Comparison of ENCODE assay signal across 29 mouse cellular contexts in genomic region chr17:28895217-28895875, GRCm38 (mm10). TPM values are rescaled to one million over a fixed set of nuclear protein-coding genes. Genes with fewer than 3 reads are reported as not detected.
DNase-seq lines count a peak whose midpoint lies in the region; ATAC-seq and TF ChIP-seq lines count a peak whose summit lies in the region.
"Had no signal": no experiment of that assay in that cellular context is flagged by ENCODE, and none has a peak within 500 bp of the region (broad histone marks: within the 10 kb centered on the region; RNA-seq: fewer than 3 reads in every experiment).

No protein-coding gene starts in this region.

- WGBS in kidney, embryonic 14.5 days = 96% methylated on average over 21 of the region's 21 CpGs
- 94% methylated on average over 21 of the region's 21 CpGs for WGBS in hindbrain, embryonic 12.5 days

- H3K4me1 ChIP-seq in testis, adult 2 months (ENCODE audit: control insufficient read depth, insufficient read depth, low read length) = peaks cover 26% of the 10 kb centered on the region
- H3K4me1 ChIP-seq in MEL (ENCODE audit: control insufficient read depth in 1 of 2, insufficient read depth in 2 of 2, low read length in 2 of 2) = peaks cover 3 to 10% of the 10 kb centered on the region in 2 experiments
- peaks cover 18% of the 10 kb centered on the region for H3K4me1 ChIP-seq in bone marrow macrophage, adult 2 months (ENCODE audit: control insufficient read depth, insufficient read depth, low read length)
- H3K4me1 ChIP-seq in kidney, embryonic 14.5 days (ENCODE audit: control insufficient read depth, insufficient read depth, low read length) = no peaks in the 10 kb centered on the region
- peaks cover 10% of the 10 kb centered on the region for H3K4me1 ChIP-seq in hindbrain, embryonic 12.5 days
- H3K4me1 ChIP-seq: forebrain, embryonic 15.5 days had no signal

- no peaks in the 10 kb centered on the region for H3K9me3 ChIP-seq in MEL (replicated peaks; ENCODE audit: insufficient read depth, low read length)
- H3K9me3 ChIP-seq in kidney, embryonic 14.5 days (ENCODE audit: control insufficient read depth, low read length) = peaks cover 3% of the 10 kb centered on the region; the same call in 1 of the 2 replicates
- no peaks in the 10 kb centered on the region for H3K9me3 ChIP-seq in hindbrain, embryonic 12.5 days (replicated peaks)
- H3K9me3 ChIP-seq: embryonic facial prominence, embryonic 12.5 days; forebrain, embryonic 15.5 days; heart, embryonic 10.5 days had no signal

- no peak for TF ChIP-seq CTCF in testis, adult 2 months (IDR thresholded peaks at IDR 0.05; ENCODE audit: control insufficient read depth, insufficient read depth, insufficient replicate concordance, low read depth, low read length)
- TF ChIP-seq CTCF in MEL (IDR thresholded peaks at IDR 0.05 in 2 of 3, conservative IDR thresholded peaks at IDR 0.05 in 1 of 3; ENCODE audit: control insufficient read depth in 1 of 3, insufficient read depth in 1 of 3, low read depth in 2 of 3, low read length in 3 of 3, poor library complexity in 1 of 3, severe bottlenecking in 1 of 3) = no peak
- no peak for TF ChIP-seq CTCF in bone marrow macrophage, adult 2 months (IDR thresholded peaks at IDR 0.05; ENCODE audit: low read depth, low read length)

- H3K36me3 ChIP-seq in testis, adult 2 months (ENCODE audit: control insufficient read depth, insufficient read depth, low read length) = no peaks in the 10 kb centered on the region
- H3K36me3 ChIP-seq in MEL (ENCODE audit: control insufficient read depth in 1 of 2, insufficient read depth in 2 of 2, low read length in 2 of 2) = peaks cover 0 to 10% of the 10 kb centered on the region in 2 experiments; a peak in 2 of 4 replicates
- H3K36me3 ChIP-seq in kidney, embryonic 14.5 days (ENCODE audit: control insufficient read depth, insufficient read depth, low read length) = no peaks in the 10 kb centered on the region
- no peaks in the 10 kb centered on the region for H3K36me3 ChIP-seq in hindbrain, embryonic 12.5 days
- H3K36me3 ChIP-seq: embryonic facial prominence, embryonic 12.5 days; forebrain, embryonic 15.5 days; heart, embryonic 10.5 days; hindbrain, embryonic 13.5 days had no signal

- H3K9ac ChIP-seq in MEL (ENCODE audit: control insufficient read depth, low read depth, low read length, poor library complexity, severe bottlenecking) = peak overlapping the region; percentile 94
- no peak overlapping the region for H3K9ac ChIP-seq in kidney, embryonic 14.5 days (ENCODE audit: low read depth, low read length)
- no peak overlapping the region for H3K9ac ChIP-seq in hindbrain, embryonic 12.5 days
- H3K9ac ChIP-seq: embryonic facial prominence, embryonic 12.5 days; forebrain, embryonic 15.5 days; hindbrain, embryonic 13.5 days had no signal

- TF ChIP-seq EP300 in MEL (IDR thresholded peaks at IDR 0.05; ENCODE audit: low read depth in 1 of 2, low read length in 2 of 2) = no peak

- peak overlapping the region; percentile 72 for H3K4me3 ChIP-seq in testis, adult 2 months (ENCODE audit: control insufficient read depth, low read depth, low read length)
- peak overlapping the region; percentile 77 to 91 for H3K4me3 ChIP-seq in MEL (ENCODE audit: control insufficient read depth in 1 of 2, insufficient read depth in 1 of 2, low read depth in 2 of 2, low read length in 2 of 2)
- no peak overlapping the region for H3K4me3 ChIP-seq in bone marrow macrophage, adult 2 months (ENCODE audit: insufficient read depth, low read length)
- no peak overlapping the region for H3K4me3 ChIP-seq in kidney, embryonic 14.5 days (ENCODE audit: low read length)
- H3K4me3 ChIP-seq in hindbrain, embryonic 12.5 days = no peak overlapping the region
- H3K4me3 ChIP-seq: embryonic facial prominence, embryonic 12.5 days; forebrain, embryonic 15.5 days; heart, embryonic 10.5 days; hindbrain, embryonic 13.5 days had no signal

- H3K4me2 ChIP-seq in kidney, embryonic 14.5 days (replicated peaks; ENCODE audit: low read depth, low read length) = no peak overlapping the region
- no peak overlapping the region for H3K4me2 ChIP-seq in hindbrain, embryonic 12.5 days (replicated peaks)
- H3K4me2 ChIP-seq: embryonic facial prominence, embryonic 12.5 days; forebrain, embryonic 15.5 days; hindbrain, embryonic 13.5 days had no signal

- ATAC-seq in kidney, embryonic 14.5 days (ENCODE audit: low FRiP score, low TSS enrichment) = no peak
- no peak for ATAC-seq in hindbrain, embryonic 12.5 days (ENCODE audit: low FRiP score)
- ATAC-seq: activated CD4-positive, CD25-positive, alpha-beta regulatory T cell, adult 4 months; forebrain, embryonic 15.5 days; hindbrain, postnatal 0 days had no signal

- no peak for TF ChIP-seq RAD21 in MEL (IDR thresholded peaks at IDR 0.05; ENCODE audit: low read depth, low read length)

- no peak for DNase-seq in testis, postnatal 14 days (ENCODE audit: low spot score)
- peak; percentile 98 for DNase-seq in MEL (ENCODE audit: low read depth, low spot score)
- no peak for DNase-seq in cerebellum, adult 11-12 months
- DNase-seq: adrenal gland, postnatal 25 days; cerebellum, adult 11 months; cerebellum, adult 9-10 months; cerebellum, postnatal 25 days; gastrocnemius, postnatal 14 days; heart, postnatal 10 days; heart, postnatal 4 days; kidney, adult 11 months had no signal

- H3K79me2 ChIP-seq in MEL (ENCODE audit: control insufficient read depth, insufficient read depth, low read length, poor library complexity) = peaks cover 12% of the 10 kb centered on the region

- H3K27me3 ChIP-seq in testis, adult 2 months (ENCODE audit: control insufficient read depth, insufficient read depth, low read length) = no peaks in the 10 kb centered on the region
- H3K27me3 ChIP-seq in MEL (ENCODE audit: control insufficient read depth in 1 of 2, insufficient read depth in 2 of 2, low read length in 2 of 2) = no peaks in the 10 kb centered on the region
- no peaks in the 10 kb centered on the region for H3K27me3 ChIP-seq in kidney, embryonic 14.5 days (ENCODE audit: control insufficient read depth, insufficient read depth, low read length)
- no peaks in the 10 kb centered on the region for H3K27me3 ChIP-seq in hindbrain, embryonic 12.5 days
- H3K27me3 ChIP-seq: CH12.LX; embryonic facial prominence, embryonic 12.5 days; forebrain, embryonic 15.5 days; hindbrain, embryonic 13.5 days had no signal

- peak overlapping the region; percentile 81 for H3K27ac ChIP-seq in testis, adult 2 months (ENCODE audit: control insufficient read depth, insufficient read depth, low read depth, low read length)
- H3K27ac ChIP-seq in MEL (ENCODE audit: control insufficient read depth, low read depth, low read length) = peak overlapping the region; percentile 98
- H3K27ac ChIP-seq in bone marrow macrophage, adult 2 months (ENCODE audit: insufficient read depth, low read depth, low read length) = peak overlapping the region; percentile 66
- no peak overlapping the region for H3K27ac ChIP-seq in kidney, embryonic 14.5 days (ENCODE audit: low read depth, low read length)
- H3K27ac ChIP-seq in hindbrain, embryonic 12.5 days = no peak overlapping the region
- H3K27ac ChIP-seq: embryonic facial prominence, embryonic 12.5 days; forebrain, embryonic 15.5 days; heart, embryonic 10.5 days; hindbrain, embryonic 13.5 days; hindbrain, postnatal 0 days had no signal

- no peak; the same call in 1 of the 2 replicates for TF ChIP-seq POLR2A in testis, adult 2 months (IDR thresholded peaks at IDR 0.05; ENCODE audit: control insufficient read depth, low read depth, low read length)
- peak; percentile 65 to 86 for TF ChIP-seq POLR2A in MEL (IDR thresholded peaks at IDR 0.05; ENCODE audit: control insufficient read depth in 1 of 2, insufficient read depth in 1 of 2, low read depth in 1 of 2, low read length in 2 of 2, poor library complexity in 1 of 2)
- no peak for TF ChIP-seq POLR2A in bone marrow macrophage, adult 2 months (IDR thresholded peaks at IDR 0.05; ENCODE audit: borderline replicate concordance, low read depth, low read length)

RNA-seq across cellular contexts. Expression of gene 4930539E08Rik, which starts 19.8 kb away (rescaled TPM):
- 4.7 and 4.9 TPM in 2 replicates for polyA plus RNA-seq in testis, adult 2 months (2012; rRNA removed)
- 0.04 TPM in 1 of 2 replicates, not detected in the other for total RNA-seq in MEL (2012; rRNA removed)
- under 1 TPM in 1 of 2 experiments, not detected in 1; 0.01 TPM for polyA plus RNA-seq in MEL (2012; ENCODE audit: insufficient read depth in 1 of 2, insufficient read length in 2 of 2, low read depth in 1 of 2, low replicate concordance in 2 of 2, missing spikeins in 1 of 2)
- polyA plus RNA-seq in bone marrow macrophage, adult 2 months (2012; ENCODE audit: insufficient read depth, insufficient read length, missing spikeins) = 0.20 TPM in 1 of 2 replicates, not detected in the other
- polyA plus RNA-seq in kidney, embryonic 14.5 days (2014; fragmentation: Nextera tagmentation; extraction: Ambion mirVana) = 0.46 and 0.62 TPM in 2 replicates
- polyA plus RNA-seq in hindbrain, embryonic 12.5 days (2016; fragmentation: Nextera tagmentation; extraction: Ambion mirVana) = 0.10 and 0.13 TPM in 2 replicates
- total RNA-seq: adrenal gland, adult 18-20 months; adrenal gland, postnatal 25 days had no signal

RNA-seq across cellular contexts. Expression of gene Pnpla1, which starts 37.1 kb away (rescaled TPM):
- 0.76 and 0.79 TPM in 2 replicates for polyA plus RNA-seq in testis, adult 2 months (2012; rRNA removed)
- total RNA-seq in MEL (2012; rRNA removed) = 0.08 TPM in 1 of 2 replicates, not detected in the other
- under 1 TPM in 1 of 2 experiments, not detected in 1; 0.38 TPM for polyA plus RNA-seq in MEL (2012; ENCODE audit: insufficient read depth in 1 of 2, insufficient read length in 2 of 2, low read depth in 1 of 2, low replicate concordance in 2 of 2, missing spikeins in 1 of 2)
- polyA plus RNA-seq in bone marrow macrophage, adult 2 months (2012; ENCODE audit: insufficient read depth, insufficient read length, missing spikeins) = 0.44 and 0.83 TPM in 2 replicates
- not detected in 2 replicates for polyA plus RNA-seq in kidney, embryonic 14.5 days (2014; fragmentation: Nextera tagmentation; extraction: Ambion mirVana)
- not detected in 2 replicates for polyA plus RNA-seq in hindbrain, embryonic 12.5 days (2016; fragmentation: Nextera tagmentation; extraction: Ambion mirVana)
- total RNA-seq: CH12.LX; heart, postnatal 10 days had no signal
- polyA plus RNA-seq: activated CD4-positive, CD25-positive, alpha-beta regulatory T cell, adult 4 months; forebrain, embryonic 11.5 days; forebrain, embryonic 15.5 days; heart, embryonic 10.5 days; heart, embryonic 14.5 days; hindbrain, embryonic 13.5 days had no signal

RNA-seq across cellular contexts. Expression of gene Pxt1, which starts 48.3 kb away (rescaled TPM):
- polyA plus RNA-seq in testis, adult 2 months (2012; rRNA removed) = 189 and 199 TPM in 2 replicates
- not detected in 2 replicates for total RNA-seq in MEL (2012; rRNA removed)
- polyA plus RNA-seq in MEL (2012; ENCODE audit: insufficient read depth in 1 of 2, insufficient read length in 2 of 2, low read depth in 1 of 2, low replicate concordance in 2 of 2, missing spikeins in 1 of 2) = not detected
- not detected in 2 replicates for polyA plus RNA-seq in bone marrow macrophage, adult 2 months (2012; ENCODE audit: insufficient read depth, insufficient read length, missing spikeins)
- polyA plus RNA-seq in kidney, embryonic 14.5 days (2014; fragmentation: Nextera tagmentation; extraction: Ambion mirVana) = 0.28 TPM in 1 of 2 replicates, not detected in the other
- polyA plus RNA-seq in hindbrain, embryonic 12.5 days (2016; fragmentation: Nextera tagmentation; extraction: Ambion mirVana) = not detected in 2 replicates
- total RNA-seq: adrenal gland, adult 18-20 months; adrenal gland, postnatal 25 days; CH12.LX; gastrocnemius, postnatal 14 days; granulocyte monocyte progenitor cell, adult 5-6 weeks; heart, postnatal 10 days; heart, postnatal 4 days; hindbrain, postnatal 0 days had no signal
- polyA plus RNA-seq: cortical plate, adult 2 months; embryonic facial prominence, embryonic 12.5 days; forebrain, embryonic 15.5 days; frontal cortex, adult 2 months; heart, embryonic 14.5 days; hindbrain, embryonic 13.5 days; hindbrain, postnatal 0 days; intestine, embryonic 14.5 days had no signal

RNA-seq across cellular contexts. Expression of gene Kctd20, which starts 56.4 kb away (rescaled TPM):
- 34.2 and 34.6 TPM in 2 replicates for polyA plus RNA-seq in testis, adult 2 months (2012; rRNA removed)
- total RNA-seq in MEL (2012; rRNA removed) = 39.1 and 41.8 TPM in 2 replicates
- polyA plus RNA-seq in MEL (2012; ENCODE audit: insufficient read depth in 1 of 2, insufficient read length in 2 of 2, low read depth in 1 of 2, low replicate concordance in 2 of 2, missing spikeins in 1 of 2) = 10 to 100 TPM in 1 of 2 experiments, not detected in 1; 65.4 TPM
- 50.0 and 54.0 TPM in 2 replicates for polyA plus RNA-seq in bone marrow macrophage, adult 2 months (2012; ENCODE audit: insufficient read depth, insufficient read length, missing spikeins)
- polyA plus RNA-seq in kidney, embryonic 14.5 days (2014; fragmentation: Nextera tagmentation; extraction: Ambion mirVana) = 43.4 and 83.7 TPM in 2 replicates
- polyA plus RNA-seq in hindbrain, embryonic 12.5 days (2016; fragmentation: Nextera tagmentation; extraction: Ambion mirVana) = 120 and 122 TPM in 2 replicates

Comparison
In these comparisons a context has a peak if more than half of its experiments do, and no peak if none do; other contexts are left out.
1. H3K27ac ChIP-seq: peak in testis, adult 2 months (single experiment), MEL (single experiment) and bone marrow macrophage, adult 2 months (single experiment); none in kidney, embryonic 14.5 days (single experiment) and hindbrain, embryonic 12.5 days (single experiment).
2. H3K4me3 ChIP-seq: peak in testis, adult 2 months (single experiment) and MEL (2 of 2); none in bone marrow macrophage, adult 2 months (single experiment), kidney, embryonic 14.5 days (single experiment) and hindbrain, embryonic 12.5 days (single experiment).
3. POLR2A ChIP-seq: peak in MEL (2 of 2); none in testis, adult 2 months (single experiment) and bone marrow macrophage, adult 2 months (single experiment).
4. RNA of gene Pxt1, which starts 48.3 kb away (polyA plus RNA-seq): 189 to 199 TPM in testis, adult 2 months; 0.28 TPM in kidney, embryonic 14.5 days, not detected in MEL, not detected in bone marrow macrophage, adult 2 months and not detected in hindbrain, embryonic 12.5 days; every median in the first group is over 100 times any median in the second.